11 mouse cellular contexts compared by ENCODE assay signal in the genomic region with DNA sequence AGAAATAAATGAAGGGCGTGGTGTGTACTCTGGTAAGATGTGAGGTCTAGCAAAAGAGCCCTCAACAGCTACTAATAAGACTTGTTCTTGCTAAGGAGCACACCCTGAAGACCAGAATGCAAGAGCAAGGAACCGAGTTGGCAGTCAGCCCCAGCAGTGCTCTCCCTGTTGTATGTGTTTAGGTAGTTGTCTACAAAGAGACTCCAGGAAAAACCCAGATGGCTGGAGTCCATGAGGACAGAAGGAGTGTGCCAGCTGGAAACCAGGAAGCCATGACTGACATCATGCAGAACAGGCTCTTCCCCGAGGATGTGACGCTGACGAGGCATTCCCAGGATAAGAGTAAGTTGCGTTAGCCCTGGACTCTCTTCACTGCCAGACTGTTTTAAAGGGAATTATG.
DNase-seq lines count a peak whose midpoint lies in the region; ATAC-seq lines count a peak whose summit lies in the region.
"Had no signal": no experiment of that assay in that cellular context is flagged by ENCODE, and none has a peak within 500 bp of the region (broad histone marks: within the 10 kb centered on the region; RNA-seq: fewer than 3 reads in every experiment).

No protein-coding gene starts in this region.

- WGBS in kidney, embryonic 16.5 days: 85% methylated on average over 6 of the region's 6 CpGs

- H3K27me3 ChIP-seq in kidney, embryonic 16.5 days (ENCODE audit: insufficient read depth, low read length): no peaks in the 10 kb centered on the region
- H3K27me3 ChIP-seq: embryonic facial prominence, embryonic 13.5 days; midbrain, embryonic 12.5 days had no signal

- H3K9me3 ChIP-seq in kidney, embryonic 16.5 days (ENCODE audit: low read length): no peaks in the 10 kb centered on the region
- H3K9me3 ChIP-seq: embryonic facial prominence, embryonic 13.5 days; midbrain, embryonic 12.5 days had no signal

- no peak overlapping the region for H3K9ac ChIP-seq in kidney, embryonic 16.5 days (replicated peaks; ENCODE audit: low read length)
- H3K9ac ChIP-seq: embryonic facial prominence, embryonic 13.5 days; midbrain, embryonic 12.5 days had no signal

- no peak overlapping the region for H3K4me2 ChIP-seq in kidney, embryonic 16.5 days (replicated peaks; ENCODE audit: low read depth, low read length)
- H3K4me2 ChIP-seq: embryonic facial prominence, embryonic 13.5 days; midbrain, embryonic 12.5 days had no signal

- H3K36me3 ChIP-seq in kidney, embryonic 16.5 days (ENCODE audit: insufficient read depth, low read length): no peaks in the 10 kb centered on the region
- H3K36me3 ChIP-seq: embryonic facial prominence, embryonic 13.5 days; midbrain, embryonic 12.5 days had no signal

- H3K4me3 ChIP-seq in kidney, embryonic 16.5 days (ENCODE audit: low read length): no peak overlapping the region
- H3K4me3 ChIP-seq: embryonic facial prominence, embryonic 13.5 days; left cerebral cortex, adult 2 months; midbrain, embryonic 12.5 days had no signal

- H3K27ac ChIP-seq in kidney, embryonic 16.5 days (ENCODE audit: low read length): no peak overlapping the region
- H3K27ac ChIP-seq: embryonic facial prominence, embryonic 13.5 days; left cerebral cortex, adult 2 months; midbrain, embryonic 12.5 days had no signal

- 0 out of 2 replicates have a peak, but pooled peaks cover 7% of the 10 kb centered on the region for H3K4me1 ChIP-seq in kidney, embryonic 16.5 days (ENCODE audit: insufficient read depth, low read length)
- H3K4me1 ChIP-seq: embryonic facial prominence, embryonic 13.5 days; midbrain, embryonic 12.5 days had no signal

- peak; percentile 14 for DNase-seq in adrenal gland, postnatal 10 days
- DNase-seq in adrenal gland, adult 18-20 months (ENCODE audit: low spot score in 2 of 2): no peak
- peak; percentile 52 for DNase-seq in right cerebral cortex, adult 18-20 months
- DNase-seq in right cerebral cortex, adult 2 months (ENCODE audit: low spot score in 2 of 2): no peak
- peak; percentile 31 for DNase-seq in heart, postnatal 4 days
- peak; percentile 27 for DNase-seq in right cerebral cortex, postnatal 4 days
- no peak for DNase-seq in adrenal gland, postnatal 36 days

- ATAC-seq in kidney, embryonic 16.5 days (ENCODE audit: low FRiP score, low TSS enrichment): no peak

Comparison
In these comparisons a context has a peak if more than half of its experiments do, and no peak if none do; other contexts are left out.
1. DNase-seq: peak in adrenal gland, postnatal 10 days (single experiment), right cerebral cortex, adult 18-20 months (single experiment), heart, postnatal 4 days (single experiment) and right cerebral cortex, postnatal 4 days (single experiment); none in adrenal gland, adult 18-20 months (0 of 2), right cerebral cortex, adult 2 months (0 of 2) and adrenal gland, postnatal 36 days (0 of 2).